In genomic region chr16:13040312-13041100, GRCm38 (mm10) we compare ENCODE assay signal across 14 mouse cellular contexts.
DNase-seq lines count a peak whose midpoint lies in the region; TF ChIP-seq lines count a peak whose summit lies in the region.
"Had no signal": no experiment of that assay in that cellular context is flagged by ENCODE, and none has a peak within 500 bp of the region (broad histone marks: within the 10 kb centered on the region; RNA-seq: fewer than 3 reads in every experiment).

No protein-coding gene starts in this region.

- TF ChIP-seq CTCF in left cerebral cortex, adult 2 months (IDR thresholded peaks at IDR 0.05) = no peak

- H3K27ac ChIP-seq in left cerebral cortex, adult 2 months = no peak overlapping the region
- H3K27ac ChIP-seq: forebrain, embryonic 15.5 days; heart, adult 2 months; midbrain, embryonic 13.5 days had no signal

- H3K4me3 ChIP-seq in left cerebral cortex, adult 2 months = no peak overlapping the region
- H3K4me3 ChIP-seq: forebrain, embryonic 15.5 days; heart, adult 2 months; midbrain, embryonic 13.5 days had no signal

- DNase-seq in gastrocnemius, adult 18-20 months (ENCODE audit: low spot score) = peak; percentile 2
- DNase-seq in gastrocnemius, adult 8-10 months (ENCODE audit: low spot score in 2 of 2) = no peak
- DNase-seq in ovary, postnatal 14 days (ENCODE audit: low spot score) = peak; percentile 15
- DNase-seq in ovary, adult 18-20 months (ENCODE audit: low spot score) = no peak
- DNase-seq in kidney, postnatal 25 days = peak; percentile 49 to 51
- DNase-seq in frontal cortex, postnatal 10 days (ENCODE audit: low spot score in 2 of 2) = no peak
- no peak for DNase-seq in cerebellum, adult 8-10 months
- DNase-seq in left cerebral cortex, adult 2 months (ENCODE audit: extremely low spot score in 1 of 2, low spot score in 2 of 2) = no peak
- DNase-seq: cerebellum, adult 9-11 months; heart, adult 2 months; liver, postnatal 0 days; right cerebral cortex, postnatal 25 days had no signal

- intact Hi-C loops in left cerebral cortex, adult 2 months (cut with DNase I) = no loop called here

Comparison
In these comparisons a context has a peak if more than half of its experiments do, and no peak if none do; other contexts are left out.
1. DNase-seq: peak in gastrocnemius, adult 18-20 months (single experiment), ovary, postnatal 14 days (single experiment) and kidney, postnatal 25 days (2 of 2); none in gastrocnemius, adult 8-10 months (0 of 2), ovary, adult 18-20 months (single experiment), frontal cortex, postnatal 10 days (0 of 2), cerebellum, adult 8-10 months (single experiment) and left cerebral cortex, adult 2 months (0 of 2).